Mouse (Mus musculus) testis, adult 10 weeks (tissue): ENCODE data around the gene Gm34302. TPM values are rescaled to one million over a fixed set of nuclear protein-coding genes. Genes with fewer than 3 reads are reported as not detected.

ENCODE experiments used
- polyA plus RNA-seq: library from polyadenylated mRNA; stranded (reverse); fragments of 350-450 nt; fragmentation: Illumina TruSeq; extraction: RNeasy Lipid Tissue Mini Kit (QIAGEN cat#74804); gene quantifications from one replicate; pipeline ENCODE4 v1.2.3, GENCODE M21; 2014; ENCODE audit warnings: low read depth, low replicate concordance

The Gm34302 gene
- not detected for polyA plus RNA-seq

GRCm38 (mm10) chr3:63483726-63484125, at the start of gene Gm34302:
Gm34302 (minus strand) TSS chr3:63483879.

Other genes starting within 250 kb of the Gm34302 start
- gene Mme, start 242.3 kb downstream of the Gm34302 start, polyA plus RNA-seq, result 19.5 TPM